In the genomic region with DNA sequence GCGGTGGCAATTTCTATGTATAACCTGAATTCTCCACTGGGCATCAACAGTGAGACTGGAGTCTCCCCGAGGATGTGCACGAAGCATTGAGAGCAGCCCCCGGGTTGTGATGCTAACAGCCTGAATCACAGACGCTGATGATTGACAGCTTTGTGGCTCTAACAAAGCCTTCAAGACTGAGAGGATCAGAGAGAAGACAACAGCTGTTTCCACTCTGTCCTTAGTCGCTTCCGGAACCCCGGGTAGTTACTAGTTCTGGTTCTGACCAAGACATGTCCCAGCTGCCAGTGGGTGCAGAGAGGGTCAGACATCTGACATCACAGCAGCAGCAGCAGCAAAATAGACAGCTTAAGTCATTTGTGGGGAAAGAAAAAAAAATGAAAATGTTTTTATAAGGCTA, we compare ENCODE assay signal across 9 mouse cellular contexts.
A peak's percentile ranks its signal among the peaks of the same experiment; 100 is the strongest.
DNase-seq lines count a peak whose midpoint lies in the region.
"Had no signal": no experiment of that assay in that cellular context is flagged by ENCODE, and none has a peak within 500 bp of the region (broad histone marks: within the 10 kb centered on the region; RNA-seq: fewer than 3 reads in every experiment).

No protein-coding gene starts in this region.

- WGBS in limb, embryonic 10.5 days: 51% methylated on average over 8 of the region's 8 CpGs

- no peaks in the 10 kb centered on the region for H3K9me3 ChIP-seq in limb, embryonic 10.5 days (replicated peaks)

- peak overlapping the region; percentile 51; the same call in 1 of the 2 replicates for H3K27ac ChIP-seq in limb, embryonic 10.5 days

- H3K36me3 ChIP-seq in limb, embryonic 10.5 days: no peaks in the 10 kb centered on the region

- H3K4me1 ChIP-seq in limb, embryonic 10.5 days: peaks cover 19% of the 10 kb centered on the region

- H3K4me3 ChIP-seq in limb, embryonic 10.5 days: no peak overlapping the region

- DNase-seq in R1 (ENCODE audit: low read depth, low spot score) (peak; percentile 10), MN1 (ENCODE audit: low spot score) (no peak)
- DNase-seq in embryo, embryonic 11 days: peak; percentile 40
- peak; percentile 30 to 32 for DNase-seq in heart, postnatal 36 days
- DNase-seq in limb, embryonic 10.5 days (ENCODE audit: low spot score): no peak
- no peak for DNase-seq in right cerebral cortex, postnatal 36 days (ENCODE audit: low spot score in 2 of 2)
- DNase-seq in cerebellum, postnatal 36 days: no peak
- no peak for DNase-seq in layer of hippocampus, postnatal 14 days (ENCODE audit: low spot score in 2 of 2)
- DNase-seq: thymus, postnatal 36 days had no signal

- H3K27me3 ChIP-seq in limb, embryonic 10.5 days (ENCODE audit: low read depth, poor library complexity, severe bottlenecking): no peaks in the 10 kb centered on the region

- intact Hi-C loops in heart, postnatal 36 days (cut with DNase I): loop anchor here (5.0 kb wide), 1 partner anchor 214 kb away; no protein-coding TSS in a partner anchor

Comparison
In these comparisons a context has a peak if more than half of its experiments do, and no peak if none do; other contexts are left out.
1. DNase-seq: peak in R1 (single experiment), embryo, embryonic 11 days (single experiment) and heart, postnatal 36 days (2 of 2); none in limb, embryonic 10.5 days (single experiment), right cerebral cortex, postnatal 36 days (0 of 2), cerebellum, postnatal 36 days (0 of 2), layer of hippocampus, postnatal 14 days (0 of 2) and MN1 (single experiment).